Mouse (Mus musculus) forebrain, embryonic 15.5 days (tissue): Measurements from ENCODE around the gene Nid2. TPM values are rescaled to one million over a fixed set of nuclear protein-coding genes. Genes with fewer than 3 reads are reported as not detected.
A peak's percentile ranks its signal among the peaks of the same experiment; 100 is the strongest.

Source experiments
- ATAC-seq: fragments of 200-750 bp; cut with Nextera tagmentation; replicated peaks from 2 replicates; pipeline ENCODE4 v1.8.0; 2017; ENCODE audit warnings: mild to moderate bottlenecking, moderate TSS enrichment, moderate library complexity
- H3K27ac ChIP-seq: fragments of 300-500 bp; sonication (generic); replicated peaks from 2 replicates; pipeline ENCODE4 v1.5.1; 2015; ENCODE audit warnings: mild to moderate bottlenecking, inconsistent platforms
- H3K27me3 ChIP-seq: fragments of 300-500 bp; sonication (generic); 2 replicates; pipeline ENCODE4 v1.6.1; 2015; ENCODE audit warnings: inconsistent platforms
- H3K36me3 ChIP-seq: fragments of 300-500 bp; sonication (generic); 2 replicates; pipeline ENCODE4 v1.6.1; 2015; ENCODE audit warnings: mild to moderate bottlenecking, inconsistent platforms
- H3K4me1 ChIP-seq: fragments of 300-500 bp; sonication (generic); 2 replicates; pipeline ENCODE4 v1.6.1; 2015; ENCODE audit warnings: inconsistent platforms
- H3K4me2 ChIP-seq: fragments of 300-500 bp; sonication (generic); replicated peaks from 2 replicates; pipeline ENCODE4 v1.6.1; 2015; ENCODE audit warnings: mild to moderate bottlenecking, inconsistent platforms
- H3K4me3 ChIP-seq: fragments of 300-500 bp; sonication (generic); 2 replicates; pipeline ENCODE4 v1.5.1; 2015; ENCODE audit warnings: mild to moderate bottlenecking, inconsistent platforms
- H3K9ac ChIP-seq: fragments of 300-500 bp; sonication (generic); replicated peaks from 2 replicates; pipeline ENCODE4 v1.6.1; 2015; ENCODE audit warnings: mild to moderate bottlenecking, inconsistent platforms
- H3K9me3 ChIP-seq: fragments of 300-500 bp; sonication (generic); 2 replicates; pipeline ENCODE4 v1.6.1; 2016; ENCODE audit warnings: inconsistent platforms
- WGBS: fragments of 180-500 bp; shearing (Covaris S2); methylation state at CpG from one replicate; pipeline ENCODE4 v1.1.7; 2015; ENCODE audit warnings: mixed read lengths; 5-methylcytosine and 5-hydroxymethylcytosine counted together
- polyA plus RNA-seq: library from polyadenylated mRNA; unstranded; fragments of >200 nt; fragmentation: Nextera tagmentation; extraction: Ambion mirVana; gene quantifications from 2 replicates; pipeline ENCODE4 v1.2.1, GENCODE M21; 2015

The Nid2 gene
- polyA plus RNA-seq, 1 experiment from 2014 or later: 22.2 TPM

- H3K36me3 ChIP-seq: no peaks in the 10 kb centered on the region
- no peak overlapping the region for H3K27ac ChIP-seq
- WGBS: 66% methylated on average over 3 of the region's 3 CpGs
- H3K9me3 ChIP-seq: no peaks in the 10 kb centered on the region
- no peak for ATAC-seq
- no peaks in the 10 kb centered on the region for H3K27me3 ChIP-seq
- H3K4me1 ChIP-seq: peaks cover 8% of the 10 kb centered on the region
- H3K9ac ChIP-seq: no peak overlapping the region
- H3K4me2 ChIP-seq: no peak overlapping the region
- no peak overlapping the region for H3K4me3 ChIP-seq
These were observed 85.2 kb downstream of the Nid2 start for GRCm38 (mm10) chr14:19836289-19836688.

DNA sequence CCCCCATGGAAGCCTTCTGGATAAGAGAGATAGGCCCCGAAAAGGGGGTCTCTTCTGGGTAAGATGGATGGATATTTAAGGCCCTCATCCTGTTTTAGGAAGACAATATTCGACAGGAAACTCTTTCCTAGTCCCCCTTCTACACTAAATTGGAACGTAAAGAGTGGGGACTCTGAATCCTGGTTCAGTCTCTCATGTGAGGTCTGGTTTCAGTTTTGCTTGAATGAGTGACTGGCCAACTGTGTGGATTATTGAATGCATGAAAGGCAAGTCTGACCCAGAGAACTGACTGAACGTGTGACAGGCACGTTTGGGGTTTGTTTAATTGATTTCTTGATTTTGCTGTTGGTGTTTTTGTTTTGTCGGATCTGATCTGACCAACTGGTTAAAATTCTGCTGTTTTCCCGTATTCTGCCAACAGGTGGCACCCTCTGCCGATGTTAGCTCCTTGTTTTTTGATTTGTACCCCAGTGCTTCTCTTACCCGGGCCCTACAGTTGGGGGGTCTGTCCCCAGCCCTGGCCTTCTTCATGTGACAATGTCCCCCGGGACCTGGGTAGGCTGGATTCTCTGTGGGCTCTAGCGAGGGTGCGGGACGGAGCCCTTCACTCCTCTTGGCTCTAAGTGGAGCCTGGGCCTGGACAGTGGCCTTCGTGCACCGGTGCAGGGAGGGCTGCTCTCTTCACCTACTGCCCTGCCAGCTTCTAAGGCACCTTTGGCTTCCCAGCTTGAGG lies 88.7 kb downstream of the Nid2 start:
- H3K4me3 ChIP-seq: no peak overlapping the region
- peak overlapping the region; percentile 31 for H3K4me2 ChIP-seq
- H3K4me1 ChIP-seq: peaks cover 8% of the 10 kb centered on the region
- no peak overlapping the region for H3K27ac ChIP-seq
- peak; percentile 63; the same call in 1 of the 2 replicates for ATAC-seq
- H3K36me3 ChIP-seq: no peaks in the 10 kb centered on the region
- 21% methylated on average over 15 of the region's 15 CpGs for WGBS
- H3K27me3 ChIP-seq: no peaks in the 10 kb centered on the region
- H3K9me3 ChIP-seq: no peaks in the 10 kb centered on the region
- H3K9ac ChIP-seq: peak overlapping the region; percentile 19

- Histone ChIP-seq H3K36me3 (no peaks in the 10 kb centered on the region), H3K9me3 (no peaks in the 10 kb centered on the region), H3K4me2 (no peak overlapping the region), H3K4me1 (no peaks in the 10 kb centered on the region), H3K4me3 (no peak overlapping the region), H3K9ac (no peak overlapping the region), H3K27ac (no peak overlapping the region), H3K27me3 (no peaks in the 10 kb centered on the region)
- WGBS: 54% methylated on average over 3 of the region's 3 CpGs
- ATAC-seq: no peak
These were observed 102.4 kb downstream of the Nid2 start for GRCm38 (mm10) chr14:19853471-19853870.

GRCm38 (mm10) chr14:19858279-19858678 lies 107.2 kb downstream of the Nid2 start:
- no peak overlapping the region for H3K4me3 ChIP-seq
- no peaks in the 10 kb centered on the region for H3K27me3 ChIP-seq
- H3K4me2 ChIP-seq: no peak overlapping the region
- H3K27ac ChIP-seq: no peak overlapping the region
- no peaks in the 10 kb centered on the region for H3K36me3 ChIP-seq
- no peaks in the 10 kb centered on the region for H3K9me3 ChIP-seq
- 65% methylated on average over 2 of the region's 2 CpGs for WGBS
- H3K9ac ChIP-seq: no peak overlapping the region
- no peak for ATAC-seq
- 0 out of 2 replicates have a peak, but pooled peaks cover 4% of the 10 kb centered on the region for H3K4me1 ChIP-seq

DNA sequence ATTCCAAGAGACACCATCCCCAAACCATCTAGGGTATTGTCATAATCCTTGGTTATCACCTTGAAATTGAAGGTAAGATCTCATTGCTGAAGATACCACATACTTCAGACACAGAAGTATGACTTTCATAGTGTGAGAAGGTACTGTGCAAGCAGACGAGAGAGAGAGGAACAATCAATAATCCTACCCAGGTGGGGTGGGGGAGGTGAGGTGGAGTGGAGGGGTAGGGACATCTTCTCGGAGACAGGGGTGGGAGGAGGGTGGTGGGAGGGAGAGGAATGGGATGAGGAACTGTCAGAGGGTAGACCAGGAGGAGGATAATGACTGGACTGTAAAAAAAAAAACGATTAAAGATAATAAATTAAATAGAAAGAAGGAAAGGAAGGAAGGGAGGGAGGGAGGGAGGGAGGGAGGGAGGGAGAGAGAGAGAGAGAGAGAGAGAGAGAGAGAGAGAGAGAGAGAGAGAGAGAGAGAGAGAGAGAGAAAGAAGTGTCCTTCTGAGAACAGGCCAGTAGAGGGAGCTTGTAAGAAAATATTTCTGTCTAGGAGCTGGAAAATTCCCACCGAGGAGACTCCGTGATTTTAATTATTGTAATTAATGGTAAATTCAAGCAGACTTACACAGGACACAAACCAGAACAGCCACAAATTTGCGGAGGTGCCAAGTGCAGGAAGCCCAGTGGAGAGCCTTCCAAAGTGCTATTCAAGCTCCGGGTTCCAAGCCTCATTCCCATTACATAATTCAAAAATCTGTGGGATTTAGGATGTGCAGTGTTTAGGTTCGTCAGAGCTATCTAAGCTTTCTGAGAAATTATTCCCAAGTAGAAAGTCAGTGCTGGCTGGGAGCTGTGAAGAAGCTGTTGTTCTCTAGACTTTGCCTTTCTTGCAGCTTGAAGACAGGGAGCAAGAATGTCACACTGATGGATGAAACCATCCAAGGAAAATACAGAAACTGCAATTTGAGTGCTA lies 108.0 kb downstream of the Nid2 start:
- H3K9ac ChIP-seq: peak overlapping the region; percentile 30
- no peaks in the 10 kb centered on the region for H3K27me3 ChIP-seq
- H3K27ac ChIP-seq: no peak overlapping the region
- H3K4me1 ChIP-seq: 0 out of 2 replicates have a peak, but pooled peaks cover 4% of the 10 kb centered on the region
- no peaks in the 10 kb centered on the region for H3K36me3 ChIP-seq
- ATAC-seq: peak; percentile 63; the same call in 1 of the 2 replicates
- no peak overlapping the region for H3K4me3 ChIP-seq
- 41% methylated on average over 8 of the region's 8 CpGs for WGBS
- no peaks in the 10 kb centered on the region for H3K9me3 ChIP-seq
- no peak overlapping the region for H3K4me2 ChIP-seq

DNA sequence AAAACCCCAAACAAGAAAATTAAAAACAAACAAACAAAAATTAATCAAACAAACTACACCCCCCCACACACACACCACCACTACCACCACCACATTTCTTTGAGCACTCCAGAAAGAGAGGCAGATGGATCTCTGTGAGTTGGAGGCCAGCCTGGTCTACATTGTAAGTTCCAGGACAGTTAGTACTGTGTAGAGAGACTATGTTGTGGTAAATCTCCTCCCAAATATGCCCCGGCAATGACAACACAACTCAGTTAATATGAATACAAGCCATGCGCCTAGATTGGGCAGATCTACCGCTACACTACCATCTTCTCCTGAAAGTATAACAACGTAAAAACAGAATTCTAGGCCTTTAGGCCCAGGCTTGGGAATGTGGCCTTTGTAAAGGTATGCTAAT lies 109.2 kb downstream of the Nid2 start:
- no peak for ATAC-seq
- Histone ChIP-seq H3K27ac (no peak overlapping the region), H3K27me3 (no peaks in the 10 kb centered on the region), H3K4me1 (0 out of 2 replicates have a peak, but pooled peaks cover 4% of the 10 kb centered on the region), H3K9ac (no peak overlapping the region), H3K9me3 (no peaks in the 10 kb centered on the region), H3K36me3 (no peaks in the 10 kb centered on the region), H3K4me2 (no peak overlapping the region), H3K4me3 (no peak overlapping the region)
- WGBS: 94% methylated on average over 4 of the region's 4 CpGs

Other genes starting within 250 kb of the Nid2 start
- gene Gm2244, start 201.3 kb upstream of the Nid2 start, polyA plus RNA-seq: 0.11 and 0.26 TPM in 2 replicates
- 3.9 and 4.0 TPM in 2 replicates for gene Gm2237, start 166.1 kb upstream of the Nid2 start, polyA plus RNA-seq
- gene Gm5458, start 148.7 kb upstream of the Nid2 start, polyA plus RNA-seq: not detected in 2 replicates
- gene Rtraf, start 72.6 kb downstream of the Nid2 start, polyA plus RNA-seq: 188 and 190 TPM in 2 replicates
- gene Gng2, start 226.4 kb downstream of the Nid2 start, polyA plus RNA-seq: 456 and 468 TPM in 2 replicates